Mouse (Mus musculus) MEL (cell line): Measurements from ENCODE around the gene Atg7.
A peak's percentile ranks its signal among the peaks of the same experiment; 100 is the strongest.

Experiments used
- CTCF ChIP-seq, 3 experiments: IDR thresholded peaks in 2 of 3; conservative IDR thresholded peaks in 1 of 3; 2 replicates each; pipeline ENCODE4 v1.5.1; 2011 to 2012; ENCODE audit warnings: low read length in 3 of 3, low read depth in 2 of 3, mild to moderate bottlenecking in 2 of 3, improper control_type of control experiment in 1 of 3, inconsistent platforms in 1 of 3, mixed read lengths in 1 of 3, moderate library complexity in 1 of 3; ENCODE audit not compliant: control insufficient read depth in 1 of 3, insufficient read depth in 1 of 3, poor library complexity in 1 of 3, severe bottlenecking in 1 of 3
- MAFK ChIP-seq: IDR thresholded peaks from 2 replicates; pipeline ENCODE4 v1.6.1; 2011; ENCODE audit warnings: low read depth, mild to moderate bottlenecking, low read length, improper control_type of control experiment, borderline replicate concordance
- USF2 ChIP-seq, 2 experiments: IDR thresholded peaks; 2 replicates each; pipeline ENCODE4 v1.6.1; 2011 to 2012; ENCODE audit warnings: improper control_type of control experiment in 2 of 2, low read length in 2 of 2, borderline replicate concordance in 1 of 2, inconsistent platforms in 1 of 2, low read depth in 1 of 2, mild to moderate bottlenecking in 1 of 2; ENCODE audit not compliant: insufficient read depth in 1 of 2

GRCm38 (mm10) chr6:114894548-114895106, 251.7 kb downstream of the Atg7 start:
- TF ChIP-seq USF2 (IDR thresholded peaks at IDR 0.05; ENCODE audit: borderline replicate concordance in 1 of 2, insufficient read depth in 1 of 2, low read depth in 1 of 2, low read length in 2 of 2) (no peak), CTCF (IDR thresholded peaks at IDR 0.05 in 2 of 3, conservative IDR thresholded peaks at IDR 0.05 in 1 of 3; ENCODE audit: control insufficient read depth in 1 of 3, insufficient read depth in 1 of 3, low read depth in 2 of 3, low read length in 3 of 3, poor library complexity in 1 of 3, severe bottlenecking in 1 of 3) (peak; percentile 41 to 54 (median 45)), MAFK (no peak)
